Mouse (Mus musculus) spleen, adult 12 weeks (tissue): ENCODE results near the gene Kdm8.

ENCODE experiments used
- DNase-seq: peaks from one replicate; pipeline ENCODE4 v3.0.0; 2022; ENCODE audit warnings: low spot score

Gene Kdm8

GRCm38 (mm10) chr7:125444464-125445401 lies at the start of gene Kdm8:
Gene Kdm8 (plus strand): TSS chr7:125444676.
- peak; percentile 94 for DNase-seq

- no peak for DNase-seq
These were observed 46.4 kb upstream of the Kdm8 start for GRCm38 (mm10) chr7:125398116-125398515.

GRCm38 (mm10) chr7:125398687-125399086 lies 45.8 kb upstream of the Kdm8 start:
- DNase-seq: no peak

- no peak for DNase-seq
These were observed 37.3 kb upstream of the Kdm8 start for GRCm38 (mm10) chr7:125407136-125407535.

- no peak for DNase-seq
These were observed 29.4 kb upstream of the Kdm8 start for GRCm38 (mm10) chr7:125415087-125415486.

- DNase-seq: no peak
These were observed 28.7 kb upstream of the Kdm8 start for GRCm38 (mm10) chr7:125415776-125416175.

- no peak for DNase-seq
These were observed 27.7 kb upstream of the Kdm8 start for GRCm38 (mm10) chr7:125416762-125417161.

- DNase-seq: no peak
These were observed 26.1 kb upstream of the Kdm8 start for GRCm38 (mm10) chr7:125418413-125418812.

GRCm38 (mm10) chr7:125420190-125420589 lies 24.3 kb upstream of the Kdm8 start:
- DNase-seq: peak; percentile 65

GRCm38 (mm10) chr7:125421911-125422310 lies 22.6 kb upstream of the Kdm8 start:
- DNase-seq: no peak

GRCm38 (mm10) chr7:125423056-125423455 lies 21.4 kb upstream of the Kdm8 start:
- no peak for DNase-seq

GRCm38 (mm10) chr7:125427492-125428090 lies 16.9 kb upstream of the Kdm8 start:
- no peak for DNase-seq

- no peak for DNase-seq
These were observed 16.1 kb upstream of the Kdm8 start for GRCm38 (mm10) chr7:125428381-125428780.

GRCm38 (mm10) chr7:125428816-125429500 lies 15.5 kb upstream of the Kdm8 start:
- peak; percentile 29 for DNase-seq

- DNase-seq: no peak
These were observed 14.2 kb upstream of the Kdm8 start for GRCm38 (mm10) chr7:125430170-125430842.

- no peak for DNase-seq
These were observed 10.6 kb upstream of the Kdm8 start for GRCm38 (mm10) chr7:125433874-125434273.

GRCm38 (mm10) chr7:125434666-125435290 lies 9.7 kb upstream of the Kdm8 start:
- no peak for DNase-seq

GRCm38 (mm10) chr7:125442323-125442722 lies 2.2 kb upstream of the Kdm8 start:
- no peak for DNase-seq

- DNase-seq: no peak
These were observed 406 bp upstream of the Kdm8 start for GRCm38 (mm10) chr7:125444076-125444463.

GRCm38 (mm10) chr7:125450678-125451077 lies 6.2 kb downstream of the Kdm8 start:
- DNase-seq: no peak

- no peak for DNase-seq
These were observed 6.6 kb downstream of the Kdm8 start for GRCm38 (mm10) chr7:125451078-125451477.

GRCm38 (mm10) chr7:125453671-125454070 lies 9.2 kb downstream of the Kdm8 start:
- no peak for DNase-seq
